Mouse (Mus musculus): ENCODE measurements at regions not wholly inside any gene's neighbourhood (a gene's known extent, or its start where the extent isn't known, plus 50 kb on each side); places are given as distances from the start of the nearest gene placed in this dataset.

- ATAC-seq (ENCODE audit: extremely low read depth, insufficient number of reproducible peaks, low FRiP score, poor library complexity, severe bottlenecking), result no peak
These were observed 55.0 kb upstream of the Zfp706 start for GRCm38 (mm10) chr15:37062585-37062984.

GRCm38 (mm10) chr15:37061501-37061900 lies 53.9 kb upstream of the Zfp706 start:
- no peak for ATAC-seq (ENCODE audit: extremely low read depth, insufficient number of reproducible peaks, low FRiP score, poor library complexity, severe bottlenecking)

GRCm38 (mm10) chr15:37060831-37061230 lies 53.3 kb upstream of the Zfp706 start:
- ATAC-seq (ENCODE audit: extremely low read depth, insufficient number of reproducible peaks, low FRiP score, poor library complexity, severe bottlenecking), result no peak
